Mouse (Mus musculus): ENCODE results near the gene Cfap58. TPM values are rescaled to one million over a fixed set of nuclear protein-coding genes. Genes with fewer than 3 reads are reported as not detected.

Gene Cfap58
- total RNA-seq, 2 experiments from 2014 or later: 2.0 to 2.6 TPM

DNA sequence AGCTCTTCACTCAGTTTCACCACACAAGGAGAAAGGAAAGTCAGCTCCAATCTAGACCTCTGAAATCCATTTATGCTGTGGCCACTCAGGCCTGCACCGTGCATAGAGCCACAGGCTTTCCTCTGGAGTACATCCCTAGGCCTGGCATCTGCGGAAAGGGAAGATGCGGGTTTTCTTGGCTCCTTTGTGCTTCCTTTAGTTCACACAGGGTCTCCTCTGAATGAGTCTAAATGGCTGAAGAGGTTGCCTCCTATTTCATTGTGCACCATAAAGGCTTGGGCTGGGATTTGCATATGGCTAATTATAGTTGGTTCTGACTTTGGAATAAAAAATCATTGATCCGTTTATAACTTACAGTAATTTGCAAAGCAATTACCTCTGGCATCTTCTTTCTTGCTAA lies 144.0 kb downstream of the Cfap58 start:
- no peak for DNase-seq

Small RNA genes within 50 kb of the gene (microRNA-seq; reads per million reads assigned to microRNA genes)
- gene Gm22240: 0.27 to 1.9 reads per million in 2 experiments

Other genes starting within 250 kb of the Cfap58 start
- gene Col17a1, start 245.6 kb upstream of the Cfap58 start, total RNA-seq (2021): under 1 TPM in 1 of 2 experiments, not detected in 1; 0.13 TPM
- 10 to 100 TPM; 66.0 to 71.0 TPM for gene Sfr1, start 206.0 kb upstream of the Cfap58 start, total RNA-seq (2021)
- gene Gsto1, start 82.7 kb upstream of the Cfap58 start, total RNA-seq (2021): 100 to 1,000 TPM; 207 to 211 TPM
- gene Gsto2, start 72.1 kb upstream of the Cfap58 start, total RNA-seq (2021): 1 to 10 TPM; 2.0 to 2.6 TPM
- 1 to 10 TPM in 1 of 2 experiments, not detected in 1; 1.1 TPM for gene Cfap43, start 18.4 kb upstream of the Cfap58 start, total RNA-seq (2021)
- 1 to 10 TPM; 8.9 to 9.2 TPM for gene Itprip, start 18.4 kb upstream of the Cfap58 start, total RNA-seq (2021)

Data from heart, adult 18-20 months (tissue).